Mouse (Mus musculus) thymus, postnatal 14 days (tissue): ENCODE data around the gene Clec10a.
"Not testable (repeated sequence)": the region's sequence is repeated elsewhere in the genome, so short reads cannot be mapped to it uniquely, and the experiment has no call there.

ENCODE experiments used
- DNase-seq: peaks from one replicate; pipeline ENCODE4 v3.0.0; 2021

Gene Clec10a

DNA sequence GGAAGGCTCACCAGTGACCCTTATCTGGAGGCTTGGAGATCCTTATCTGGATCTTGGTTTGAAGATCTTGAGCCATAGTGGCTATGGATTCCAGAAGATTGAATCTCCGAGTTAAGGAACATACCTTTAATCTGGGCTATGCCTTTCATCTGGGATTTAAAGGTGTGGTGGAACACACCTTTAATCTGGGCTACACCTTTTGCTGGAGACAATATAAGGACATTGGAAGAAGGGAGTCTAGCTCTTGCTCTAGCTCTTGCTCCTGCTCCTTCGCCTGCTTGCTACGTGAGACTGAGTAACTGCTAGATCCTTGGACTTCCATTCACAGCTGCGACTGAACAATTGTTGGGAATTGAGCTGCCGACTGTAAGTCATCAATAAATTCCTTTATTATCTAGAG is at the start of gene Clec10a:
Clec10a (plus strand) TSS at position 301 of the 400 bp plus-strand sequence.
- not testable (repeated sequence) for DNase-seq

DNA sequence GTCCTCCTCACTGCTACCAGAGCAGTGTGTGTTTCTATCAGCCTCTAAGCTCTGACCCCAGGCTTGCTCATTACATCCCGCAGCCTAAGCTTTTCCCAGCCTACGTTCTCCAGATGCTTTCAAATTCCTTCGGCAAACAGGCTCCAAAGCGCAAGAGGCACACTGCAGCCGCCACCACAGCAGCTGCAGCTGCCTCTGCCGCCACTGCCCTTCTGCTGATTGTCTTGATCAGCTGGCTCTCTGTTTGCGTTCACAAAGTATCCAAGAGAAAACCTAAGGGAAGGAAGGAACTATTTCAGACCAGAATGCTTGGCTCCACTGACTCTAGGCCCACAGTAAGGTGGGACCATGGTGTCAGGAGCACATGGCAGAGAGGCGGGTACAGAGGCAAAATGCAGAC is 48.9 kb upstream of the Clec10a start:
- DNase-seq, result no peak

DNA sequence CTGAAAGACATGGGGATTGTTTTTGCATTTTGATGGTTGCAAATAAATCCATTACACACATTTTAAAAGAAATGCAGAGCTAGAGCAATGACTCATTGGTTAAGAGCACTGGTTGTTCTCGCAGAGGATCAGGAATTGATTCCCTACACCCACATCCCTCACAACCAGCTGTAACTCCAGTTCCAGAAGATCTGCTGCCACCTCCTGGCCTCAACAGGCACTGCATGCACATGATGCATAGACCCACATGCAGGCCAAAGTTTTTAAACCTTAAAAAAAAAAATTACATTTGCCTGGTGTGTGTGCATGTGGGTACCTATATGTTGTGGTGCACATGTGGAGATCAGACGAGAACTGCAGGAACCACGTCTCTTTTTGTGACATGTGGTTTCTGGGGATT is 45.9 kb upstream of the Clec10a start:
- peak; percentile 70 for DNase-seq

DNA sequence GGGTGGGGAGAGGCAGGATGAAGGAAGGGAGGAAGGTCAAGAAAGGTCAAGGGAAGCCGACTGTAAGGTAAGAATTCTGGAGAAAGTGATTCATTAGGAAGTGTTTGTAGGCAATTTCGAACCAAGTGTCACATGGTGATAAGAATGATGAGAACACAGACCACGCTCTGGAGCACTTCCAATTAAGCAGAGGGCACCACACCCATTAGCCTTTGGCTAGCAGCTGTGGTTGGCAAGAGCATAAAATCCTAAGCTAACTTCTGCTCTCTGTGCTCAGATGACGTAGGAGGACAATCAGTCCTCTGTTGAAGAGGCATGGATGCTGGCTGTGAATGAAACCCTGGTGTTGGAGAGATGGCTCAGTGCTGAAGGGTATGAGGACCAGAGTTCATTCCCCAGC is 41.4 kb upstream of the Clec10a start:
- no peak for DNase-seq

DNA sequence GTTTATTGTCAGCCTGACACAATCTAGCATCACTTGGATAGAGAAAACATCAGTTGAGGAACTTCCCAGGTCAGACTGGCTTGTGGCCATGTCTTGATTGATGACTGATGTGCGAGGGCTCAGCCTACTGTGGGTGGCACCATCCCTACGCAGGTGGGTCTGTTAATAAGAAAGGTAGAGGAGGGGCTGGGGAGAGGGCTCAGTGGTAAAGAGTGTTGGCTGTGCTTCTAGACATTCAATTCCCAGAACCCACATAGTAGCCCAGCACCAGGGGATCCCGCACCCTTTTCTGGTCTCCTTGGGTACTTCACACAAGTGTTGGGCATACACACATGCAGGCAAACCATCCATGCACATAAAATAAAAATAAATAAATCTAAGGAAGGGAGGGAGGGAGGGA is 40.1 kb upstream of the Clec10a start:
- no peak for DNase-seq

DNA sequence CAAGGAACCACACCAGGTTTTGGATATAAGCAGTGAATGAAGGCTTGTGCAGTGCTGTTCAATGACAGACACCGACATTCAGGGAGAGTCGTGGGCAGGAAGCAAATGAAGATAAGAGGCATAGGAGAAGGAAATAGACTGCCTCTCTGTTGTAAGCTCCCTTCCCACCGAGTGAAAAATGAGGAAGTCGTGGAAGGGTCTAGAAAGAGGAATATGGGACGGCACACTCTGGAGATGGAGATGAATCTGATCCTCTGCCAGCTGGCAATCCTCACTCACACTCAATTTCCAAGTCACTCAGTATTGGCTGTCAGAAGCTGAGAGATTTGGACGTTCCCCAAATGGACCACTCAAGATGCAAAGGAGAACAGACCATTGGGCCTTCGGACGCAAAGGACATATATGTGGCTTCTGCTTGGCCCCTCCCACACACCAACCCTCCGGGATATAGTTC is 26.0 kb upstream of the Clec10a start, which contains the start of gene Mgl2:
Mgl2 (plus strand) TSS at position 404 of the 454 bp plus-strand sequence.
- no peak for DNase-seq

DNA sequence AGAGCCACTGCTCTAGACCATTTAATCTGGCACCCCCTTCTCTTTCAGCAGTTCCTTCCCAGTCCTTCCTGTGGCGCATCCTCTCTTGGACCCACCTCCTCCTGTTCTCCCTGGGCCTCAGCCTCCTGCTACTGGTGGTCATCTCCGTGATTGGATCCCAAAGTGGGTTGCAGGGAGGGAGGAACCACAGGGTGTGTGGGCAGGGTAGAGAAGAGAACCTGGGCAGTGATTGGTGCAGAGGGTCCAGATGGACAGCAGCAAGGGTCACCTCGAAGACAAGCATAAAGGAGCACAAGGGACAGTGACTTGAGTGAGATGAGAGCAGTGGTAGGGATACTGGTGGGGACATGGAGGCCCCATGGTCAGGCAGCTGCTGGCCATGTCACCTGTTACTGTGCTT is 21.0 kb upstream of the Clec10a start:
- DNase-seq, result not testable (repeated sequence)

DNA sequence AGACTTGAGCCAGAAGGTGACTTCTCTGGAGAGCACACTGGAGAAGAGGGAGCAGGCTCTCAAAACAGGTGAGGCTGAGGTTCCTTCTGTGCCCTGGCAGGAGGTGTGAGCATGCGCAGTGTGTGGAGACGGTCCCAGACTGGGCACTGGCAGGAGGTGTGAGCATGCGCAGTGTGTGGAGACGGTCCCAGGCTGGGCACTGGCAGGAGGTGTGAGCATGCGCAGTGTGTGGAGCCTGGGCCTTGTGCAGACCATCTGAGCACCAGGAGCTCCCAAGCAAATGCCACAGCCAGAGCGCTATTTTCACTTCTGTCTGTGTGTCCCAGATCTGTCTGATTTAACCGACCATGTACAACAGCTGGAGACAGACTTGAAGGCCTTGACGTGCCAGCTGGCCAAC is 20.1 kb upstream of the Clec10a start:
- not testable (repeated sequence) for DNase-seq

DNA sequence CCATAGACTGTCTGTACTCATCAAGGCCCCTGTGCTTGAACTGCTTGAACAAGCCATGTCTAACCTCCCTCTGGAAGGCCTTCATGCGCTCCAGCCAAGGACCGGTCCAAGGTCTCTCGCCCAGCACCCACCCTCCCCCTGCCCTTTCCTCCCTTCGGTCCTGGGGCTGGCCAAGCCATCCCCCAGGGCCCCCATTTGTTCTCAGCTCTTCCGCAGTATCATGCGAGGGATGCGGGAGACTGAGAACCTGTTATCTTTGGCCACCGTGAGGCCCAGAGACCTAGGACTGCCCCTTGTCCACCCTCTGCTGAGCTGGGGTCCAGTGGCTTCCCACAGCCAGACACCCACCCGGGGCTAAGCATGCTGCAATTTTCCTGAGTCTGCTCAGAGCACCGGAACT is 16.8 kb upstream of the Clec10a start:
- no peak for DNase-seq

DNA sequence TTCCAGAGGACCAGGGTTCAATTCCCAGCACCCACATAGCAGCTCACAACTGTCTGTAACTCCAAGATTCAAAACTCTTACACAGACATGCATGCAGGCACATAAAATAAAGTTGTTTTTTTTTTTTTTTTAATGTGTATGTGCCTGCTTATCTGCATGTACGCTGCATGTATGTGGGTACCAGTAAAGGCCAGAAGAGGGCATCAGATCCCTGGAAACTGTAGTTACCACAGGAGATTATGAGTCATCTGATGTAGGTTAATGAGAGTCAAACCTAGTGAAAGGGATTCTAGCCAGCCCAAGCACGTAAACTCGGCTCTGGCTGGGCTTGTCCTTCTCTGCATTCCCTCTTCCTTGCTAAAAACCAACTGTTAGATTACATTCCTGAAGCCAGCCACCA is 4.9 kb upstream of the Clec10a start:
- no peak for DNase-seq

DNA sequence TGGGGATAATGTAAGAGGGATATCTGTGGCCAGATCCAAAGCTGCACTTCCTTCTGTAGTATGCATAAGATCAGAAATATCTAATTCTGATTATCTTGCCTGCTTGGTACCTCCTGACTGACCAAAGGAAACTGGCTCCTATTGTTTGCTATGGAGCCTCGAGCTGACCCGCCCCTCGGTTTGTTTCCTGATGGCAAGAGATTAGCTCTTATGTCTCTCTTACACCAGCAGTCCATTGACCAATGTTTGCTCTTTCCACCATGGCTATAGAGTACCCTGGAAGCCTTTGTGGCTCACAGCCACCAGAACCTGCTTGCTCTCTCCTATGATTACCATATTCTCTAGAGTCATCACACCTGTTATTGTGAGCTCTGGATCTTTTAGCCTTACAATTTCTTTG is 6.3 kb downstream of the Clec10a start:
- no peak for DNase-seq

DNA sequence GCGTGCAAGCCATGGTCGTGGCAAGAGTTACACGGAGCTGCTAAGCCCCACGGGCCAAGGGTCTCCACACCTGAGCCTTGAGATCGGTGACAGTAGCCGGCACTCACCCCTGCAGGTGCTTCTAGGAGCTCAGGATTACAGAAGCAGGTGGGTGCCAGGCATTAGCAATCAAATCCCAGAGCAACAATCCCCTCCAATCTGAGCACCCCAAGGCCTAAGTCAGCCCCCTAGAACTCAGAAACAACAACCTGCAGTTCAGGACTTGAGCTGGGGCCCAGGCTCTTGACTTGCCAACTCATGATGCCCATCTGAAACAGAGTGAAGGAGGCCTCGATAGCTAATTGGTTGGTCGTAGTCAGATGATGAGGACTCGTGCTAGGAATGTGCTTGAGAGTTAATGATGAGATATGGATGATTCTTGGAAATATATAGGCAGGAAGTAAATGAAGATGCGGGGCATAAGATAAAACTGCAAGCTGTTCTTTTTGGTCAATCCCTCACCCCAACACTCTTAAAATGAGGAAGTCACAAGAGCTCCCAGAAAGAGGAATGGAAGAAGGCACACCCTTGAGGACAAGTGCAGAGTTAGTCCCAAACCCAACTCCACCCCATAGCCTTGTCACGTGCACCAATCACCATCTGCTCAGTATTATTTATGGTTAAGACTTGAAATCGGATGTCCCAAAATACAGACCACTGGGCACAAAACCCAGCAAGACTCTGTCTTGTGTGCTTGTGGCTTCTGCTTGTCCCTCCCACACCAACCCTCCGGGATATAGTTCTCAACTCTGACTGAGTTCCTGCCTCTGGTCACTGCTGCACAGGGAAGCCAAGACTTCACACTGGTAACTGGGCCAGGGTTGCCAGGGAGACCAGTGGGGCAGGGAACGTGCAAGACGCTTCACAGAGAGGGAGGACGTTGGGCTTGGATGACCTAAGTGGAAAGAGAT is 10.2 kb downstream of the Clec10a start:
- DNase-seq, result no peak

DNA sequence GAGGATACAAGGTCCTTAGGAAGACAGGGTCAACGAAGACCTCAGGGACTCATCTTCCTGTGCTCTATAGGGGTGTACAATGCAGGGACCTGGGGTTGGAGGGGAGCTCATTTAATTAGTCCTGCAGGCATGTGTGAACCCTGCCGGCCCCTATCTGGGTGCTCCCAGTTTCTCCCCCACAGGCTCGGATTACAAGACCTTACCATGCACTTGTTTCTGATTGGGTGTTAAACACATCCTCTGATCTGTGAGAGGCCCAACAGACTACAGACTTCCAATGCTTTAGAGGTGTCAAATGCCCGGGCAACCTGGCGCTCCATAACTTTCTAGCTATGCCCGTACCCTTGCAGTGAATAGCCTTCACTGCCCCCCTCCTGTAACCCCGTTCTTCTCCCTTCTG is 12.1 kb downstream of the Clec10a start:
- no peak for DNase-seq

DNA sequence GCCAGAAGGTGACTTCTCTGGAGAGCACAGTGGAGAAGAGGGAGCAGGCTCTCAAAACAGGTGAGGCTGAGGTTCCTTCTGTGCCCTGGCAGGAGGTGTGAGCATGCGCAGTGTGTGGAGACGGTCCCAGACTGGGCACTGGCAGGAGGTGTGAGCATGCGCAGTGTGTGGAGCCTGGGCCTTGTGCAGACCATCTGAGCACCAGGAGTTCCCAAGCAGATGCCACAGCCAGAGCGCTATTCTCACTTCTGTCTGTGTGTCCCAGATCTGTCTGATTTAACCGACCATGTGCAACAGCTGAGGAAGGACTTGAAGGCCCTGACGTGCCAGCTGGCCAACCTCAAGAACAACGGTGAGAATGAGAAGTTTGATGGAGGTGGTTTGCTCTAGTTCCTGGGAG is 13.5 kb downstream of the Clec10a start:
- not testable (repeated sequence) for DNase-seq

DNA sequence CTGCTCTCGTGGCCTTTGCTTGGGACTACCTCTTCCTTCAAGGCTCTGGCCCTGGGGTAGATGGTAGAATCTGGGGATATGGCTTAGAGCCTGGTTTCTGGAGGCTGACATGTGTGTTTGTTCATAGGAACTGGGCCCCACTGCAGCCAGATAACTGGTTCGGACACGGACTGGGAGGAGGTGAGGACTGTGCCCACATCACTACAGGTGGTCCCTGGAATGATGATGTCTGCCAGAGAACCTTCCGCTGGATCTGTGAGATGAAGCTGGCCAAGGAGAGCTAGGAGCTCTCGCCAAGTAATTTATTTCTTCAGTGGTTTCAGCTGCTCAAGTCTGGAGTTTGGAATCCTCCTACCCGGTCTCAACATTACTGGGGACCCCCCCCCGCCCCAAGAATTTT is 14.3 kb downstream of the Clec10a start:
- no peak for DNase-seq

DNA sequence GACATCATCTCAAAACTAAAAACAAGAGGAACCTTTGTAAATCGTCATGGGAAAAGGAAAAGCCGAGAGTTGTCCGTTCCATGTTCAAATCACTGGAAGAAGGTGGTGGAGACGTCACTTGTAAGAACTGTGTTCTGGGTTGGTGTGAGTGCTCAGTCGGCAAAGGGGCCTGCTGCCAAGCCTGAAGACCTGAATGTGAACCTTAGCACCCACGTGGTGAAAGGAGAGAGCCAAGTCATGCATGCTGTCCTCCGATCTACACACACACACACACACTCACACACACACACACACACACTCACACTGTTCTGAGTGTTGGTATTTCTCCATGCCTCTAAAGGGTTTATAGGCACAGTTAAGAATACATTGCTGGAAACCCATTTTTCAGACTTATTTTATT is 15.2 kb downstream of the Clec10a start:
- DNase-seq, result no peak

DNA sequence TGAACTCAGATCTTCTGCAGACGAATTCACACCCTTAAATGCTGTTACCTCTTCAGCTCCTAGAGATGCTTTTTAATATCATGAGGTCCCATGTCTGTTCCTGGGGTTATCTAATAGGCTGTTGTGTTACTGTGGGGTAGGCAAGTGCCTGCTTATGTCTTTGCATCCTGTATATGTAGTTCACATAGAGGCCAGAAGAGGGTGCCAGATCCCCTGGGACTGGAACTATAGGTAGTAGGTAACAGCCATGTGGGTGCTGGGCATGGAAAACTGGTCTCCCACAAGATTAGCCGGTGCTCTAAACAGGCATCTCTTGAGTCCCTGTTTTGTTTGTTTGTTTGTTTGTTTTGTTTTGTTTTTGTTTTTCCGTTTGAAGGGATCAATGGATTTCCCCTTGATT is 15.8 kb downstream of the Clec10a start:
- DNase-seq, result peak; percentile 62

DNA sequence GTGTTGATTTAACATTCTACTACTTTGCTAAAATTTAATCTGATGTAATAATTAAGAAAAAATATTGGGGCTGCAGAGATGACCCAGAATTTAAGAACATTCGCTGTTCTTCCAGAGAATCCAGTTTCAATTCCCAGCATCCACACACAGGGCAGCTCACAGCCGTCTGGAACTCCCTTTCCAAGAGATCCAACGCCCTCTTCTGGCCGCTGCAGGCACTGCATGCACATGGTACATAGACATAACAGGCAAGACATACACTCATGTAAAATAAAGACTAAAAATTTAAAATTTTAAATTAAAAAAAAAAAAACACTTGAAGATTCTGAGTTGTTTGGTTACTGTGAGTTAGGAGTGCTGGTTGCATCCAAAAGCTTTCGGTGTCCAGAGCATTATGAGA is 16.3 kb downstream of the Clec10a start:
- DNase-seq, result peak; percentile 17

DNA sequence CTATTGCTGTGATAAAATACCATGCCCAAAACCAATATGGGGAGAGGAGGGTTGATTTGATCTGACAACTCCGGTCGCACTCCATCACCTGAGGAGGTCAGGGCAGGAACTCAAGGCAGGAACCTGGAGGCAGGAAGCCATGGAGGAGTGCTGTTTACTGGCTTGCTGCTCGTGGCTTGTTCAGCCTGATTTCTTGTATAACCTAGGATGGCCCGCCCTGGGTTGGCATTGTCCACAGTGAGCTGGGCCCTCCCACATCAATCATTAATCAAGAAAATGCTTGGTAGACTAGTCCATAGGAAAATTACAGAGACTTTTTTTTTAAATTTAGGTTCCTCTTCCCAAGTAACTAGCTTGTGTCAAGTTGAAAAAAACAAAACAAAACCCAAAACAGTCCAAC is 18.5 kb downstream of the Clec10a start:
- no peak for DNase-seq

DNA sequence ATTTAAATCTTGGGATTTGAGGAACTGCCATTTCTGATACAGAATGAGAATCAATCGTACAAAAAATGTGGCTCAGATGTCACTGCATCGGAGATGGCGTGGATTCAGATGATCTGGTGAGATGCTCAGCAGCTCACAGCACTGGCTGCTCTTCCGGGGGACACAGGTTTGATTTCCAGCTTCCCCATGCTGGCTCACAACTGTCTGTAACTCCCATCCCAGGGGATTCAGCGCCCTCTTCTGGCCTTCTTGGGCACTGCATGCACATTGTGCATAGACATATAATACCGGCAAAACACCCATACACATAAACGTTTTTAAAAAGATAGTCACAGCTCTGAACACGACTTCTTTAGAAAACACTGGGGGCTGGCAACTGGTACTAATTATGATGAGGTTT is 21.6 kb downstream of the Clec10a start:
- peak; percentile 34 for DNase-seq

DNA sequence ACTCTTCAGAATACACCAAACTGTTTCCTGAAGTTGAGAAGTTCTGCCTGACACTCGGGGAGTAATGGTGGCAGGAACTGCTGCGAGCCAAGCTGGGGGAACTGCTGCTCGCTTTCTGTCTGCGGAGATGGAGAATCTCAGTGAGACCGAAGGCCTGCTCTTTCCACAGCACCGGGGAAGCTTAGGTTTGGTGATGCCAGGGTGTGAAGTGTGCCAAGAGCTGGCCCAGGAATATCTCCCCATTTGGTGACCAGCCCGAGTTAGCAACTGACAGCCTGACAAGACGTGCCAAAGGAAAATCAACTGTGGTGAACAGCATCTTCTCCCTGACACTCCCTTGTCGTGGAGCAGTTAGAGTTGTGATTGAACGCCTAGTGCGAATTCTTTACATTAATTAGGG is 22.3 kb downstream of the Clec10a start:
- no peak for DNase-seq

DNA sequence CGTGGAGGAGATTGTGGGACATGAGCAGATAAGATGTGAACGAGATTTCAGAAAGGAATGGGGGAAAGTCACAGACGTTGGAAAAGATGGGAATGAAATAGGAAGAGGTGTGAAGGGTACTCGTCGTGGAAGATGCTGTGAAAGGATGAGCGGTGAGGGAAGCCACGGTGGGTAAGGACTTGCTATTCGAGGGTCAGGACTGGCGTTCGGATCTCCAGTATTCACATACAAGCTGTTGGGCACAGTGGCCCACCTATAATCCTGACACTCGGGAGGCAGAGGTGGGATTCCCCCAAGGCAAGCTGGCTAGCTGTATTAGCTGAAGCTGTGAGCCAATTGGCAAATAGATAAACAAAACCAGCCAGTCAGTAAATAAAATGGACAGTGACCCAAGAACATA is 22.8 kb downstream of the Clec10a start:
- no peak for DNase-seq

DNA sequence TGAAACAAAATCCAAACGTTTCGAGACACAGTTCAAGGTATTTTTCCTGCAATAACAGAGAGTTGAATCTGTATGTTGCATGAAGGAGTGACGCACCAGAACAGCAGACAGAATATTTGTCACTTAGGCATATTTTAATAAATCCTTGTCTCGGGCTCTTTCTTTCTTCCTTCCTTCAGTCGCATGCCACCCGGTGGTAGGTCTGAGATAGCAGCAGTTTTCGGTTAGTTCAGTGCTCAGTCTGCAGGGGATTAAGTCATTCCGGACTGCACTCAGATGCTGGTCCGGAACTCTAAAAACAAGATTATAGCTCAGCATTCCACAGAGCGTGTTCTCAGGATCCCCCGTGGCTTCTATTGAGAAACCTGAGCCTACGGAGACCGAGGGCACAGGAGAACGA is 23.4 kb downstream of the Clec10a start:
- DNase-seq, result peak; percentile 11

DNA sequence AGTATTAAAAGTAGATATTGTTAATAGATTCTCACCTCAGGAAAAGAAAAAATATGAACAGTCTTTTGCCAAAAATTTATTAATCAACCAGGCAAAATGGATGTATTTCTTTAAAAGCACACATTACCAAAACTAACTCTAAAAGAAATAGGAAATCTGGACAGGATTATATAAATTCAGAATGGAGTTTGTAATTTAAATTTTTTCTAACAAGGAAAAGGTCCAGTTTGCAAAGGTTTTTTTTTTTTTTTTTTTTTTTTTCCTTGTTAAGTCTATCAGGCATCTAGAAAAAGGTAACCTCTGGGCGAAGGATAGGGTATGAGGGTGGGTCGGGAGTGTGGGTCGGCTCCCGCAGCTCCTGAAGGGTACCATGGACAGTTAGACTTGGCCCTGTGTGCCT is 24.5 kb downstream of the Clec10a start:
- no peak for DNase-seq

DNA sequence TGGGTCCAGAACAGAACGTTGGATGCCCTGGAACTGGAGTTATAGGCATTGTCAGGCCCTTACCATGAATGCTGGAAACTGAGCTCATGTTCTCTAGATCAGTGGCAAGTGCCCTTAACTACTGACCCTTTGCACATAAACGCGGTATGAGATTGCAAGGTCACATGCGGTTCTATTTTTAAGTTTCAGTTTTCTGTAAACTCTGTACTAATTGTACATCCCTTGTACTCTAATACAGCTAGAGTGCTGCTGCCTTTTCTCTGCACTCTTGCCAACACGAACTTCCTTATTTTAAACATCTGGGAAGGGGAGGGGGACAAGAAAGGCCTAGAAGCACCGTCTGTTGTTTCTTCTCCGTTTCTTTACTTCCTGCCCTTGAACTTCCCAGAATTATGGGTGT is 29.1 kb downstream of the Clec10a start:
- no peak for DNase-seq
